Mouse (Mus musculus): ENCODE data around the gene Scarf2. TPM values are rescaled to one million over a fixed set of nuclear protein-coding genes. Genes with fewer than 3 reads are reported as not detected.

The Scarf2 gene
- polyA plus RNA-seq, 1 experiment from 2014 or later, result 7.3 TPM

GRCm38 (mm10) chr16:17764108-17764511, 33.0 kb upstream of the Scarf2 start:
- H3K9ac ChIP-seq (ENCODE audit: low read length), result 0 out of 2 replicates have a peak overlapping the region, but pooled peaks have one; percentile 18
- H3K27ac ChIP-seq (ENCODE audit: low read length), result peak overlapping the region; percentile 5; the same call in 1 of the 2 replicates
- H3K27me3 ChIP-seq (ENCODE audit: control insufficient read depth, insufficient read depth, low read length), result no peaks in the 10 kb centered on the region
- peak; percentile 76 for ATAC-seq (ENCODE audit: insufficient read depth, low FRiP score)
- H3K4me3 ChIP-seq (replicated peaks; ENCODE audit: low read length), result no peak overlapping the region
- WGBS, result 62% methylated on average over 4 of the region's 4 CpGs
- H3K4me2 ChIP-seq (ENCODE audit: low read depth, low read length), result 0 out of 2 replicates have a peak overlapping the region, but pooled peaks have one; percentile 11
- H3K9me3 ChIP-seq (replicated peaks; ENCODE audit: control insufficient read depth, low read length), result no peaks in the 10 kb centered on the region
- H3K36me3 ChIP-seq (ENCODE audit: control insufficient read depth, insufficient read depth, low read length), result no peaks in the 10 kb centered on the region; the same call in 1 of the 2 replicates
- peaks cover 13% of the 10 kb centered on the region; the same call in 1 of the 2 replicates for H3K4me1 ChIP-seq (ENCODE audit: control insufficient read depth, insufficient read depth, low read length)

- ATAC-seq (ENCODE audit: insufficient read depth, low FRiP score), result no peak
- no peaks in the 10 kb centered on the region for H3K4me1 ChIP-seq (ENCODE audit: control insufficient read depth, insufficient read depth, low read length)
- H3K9me3 ChIP-seq (replicated peaks; ENCODE audit: control insufficient read depth, low read length), result no peaks in the 10 kb centered on the region
- no peak overlapping the region for H3K9ac ChIP-seq (ENCODE audit: low read length)
- H3K36me3 ChIP-seq (ENCODE audit: control insufficient read depth, insufficient read depth, low read length), result peaks cover 9% of the 10 kb centered on the region
- H3K4me2 ChIP-seq (ENCODE audit: low read depth, low read length), result no peak overlapping the region
- no peak overlapping the region for H3K27ac ChIP-seq (ENCODE audit: low read length)
- H3K27me3 ChIP-seq (ENCODE audit: control insufficient read depth, insufficient read depth, low read length), result no peaks in the 10 kb centered on the region
- WGBS, result 78% methylated on average over 7 of the region's 7 CpGs
- H3K4me3 ChIP-seq (replicated peaks; ENCODE audit: low read length), result no peak overlapping the region
These were observed 28.2 kb upstream of the Scarf2 start for GRCm38 (mm10) chr16:17768834-17769233.

- H3K9ac ChIP-seq (ENCODE audit: low read length), result no peak overlapping the region
- 68% methylated on average over 4 of the region's 4 CpGs for WGBS
- ATAC-seq (ENCODE audit: insufficient read depth, low FRiP score), result no peak
- H3K4me1 ChIP-seq (ENCODE audit: control insufficient read depth, insufficient read depth, low read length), result no peaks in the 10 kb centered on the region
- H3K4me2 ChIP-seq (ENCODE audit: low read depth, low read length), result no peak overlapping the region
- H3K36me3 ChIP-seq (ENCODE audit: control insufficient read depth, insufficient read depth, low read length), result peaks cover 10% of the 10 kb centered on the region
- no peak overlapping the region for H3K4me3 ChIP-seq (replicated peaks; ENCODE audit: low read length)
- no peaks in the 10 kb centered on the region for H3K9me3 ChIP-seq (replicated peaks; ENCODE audit: control insufficient read depth, low read length)
- no peaks in the 10 kb centered on the region for H3K27me3 ChIP-seq (ENCODE audit: control insufficient read depth, insufficient read depth, low read length)
- H3K27ac ChIP-seq (ENCODE audit: low read length), result no peak overlapping the region
These were observed 25.8 kb upstream of the Scarf2 start for GRCm38 (mm10) chr16:17771117-17771865.

GRCm38 (mm10) chr16:17776828-17777227, 20.3 kb upstream of the Scarf2 start:
- no peak for ATAC-seq (ENCODE audit: insufficient read depth, low FRiP score)
- H3K9me3 ChIP-seq (replicated peaks; ENCODE audit: control insufficient read depth, low read length), result no peaks in the 10 kb centered on the region
- 71% methylated on average over 11 of the region's 11 CpGs for WGBS
- no peak overlapping the region for H3K4me3 ChIP-seq (replicated peaks; ENCODE audit: low read length)
- peaks cover 14% of the 10 kb centered on the region for H3K36me3 ChIP-seq (ENCODE audit: control insufficient read depth, insufficient read depth, low read length)
- no peak overlapping the region for H3K27ac ChIP-seq (ENCODE audit: low read length)
- H3K9ac ChIP-seq (ENCODE audit: low read length), result no peak overlapping the region
- no peaks in the 10 kb centered on the region for H3K27me3 ChIP-seq (ENCODE audit: control insufficient read depth, insufficient read depth, low read length)
- no peak overlapping the region for H3K4me2 ChIP-seq (ENCODE audit: low read depth, low read length)
- no peaks in the 10 kb centered on the region for H3K4me1 ChIP-seq (ENCODE audit: control insufficient read depth, insufficient read depth, low read length)

GRCm38 (mm10) chr16:17778223-17778622, 18.9 kb upstream of the Scarf2 start:
- peaks cover 10% of the 10 kb centered on the region for H3K36me3 ChIP-seq (ENCODE audit: control insufficient read depth, insufficient read depth, low read length)
- no peaks in the 10 kb centered on the region for H3K4me1 ChIP-seq (ENCODE audit: control insufficient read depth, insufficient read depth, low read length)
- no peaks in the 10 kb centered on the region for H3K9me3 ChIP-seq (replicated peaks; ENCODE audit: control insufficient read depth, low read length)
- H3K4me2 ChIP-seq (ENCODE audit: low read depth, low read length), result no peak overlapping the region
- 76% methylated on average over 4 of the region's 4 CpGs for WGBS
- no peak overlapping the region for H3K27ac ChIP-seq (ENCODE audit: low read length)
- no peaks in the 10 kb centered on the region for H3K27me3 ChIP-seq (ENCODE audit: control insufficient read depth, insufficient read depth, low read length)
- no peak for ATAC-seq (ENCODE audit: insufficient read depth, low FRiP score)
- H3K9ac ChIP-seq (ENCODE audit: low read length), result no peak overlapping the region
- H3K4me3 ChIP-seq (replicated peaks; ENCODE audit: low read length), result no peak overlapping the region

- Histone ChIP-seq H3K9ac (ENCODE audit: low read length) (no peak overlapping the region), H3K4me2 (ENCODE audit: low read depth, low read length) (no peak overlapping the region), H3K4me3 (replicated peaks; ENCODE audit: low read length) (no peak overlapping the region), H3K4me1 (ENCODE audit: control insufficient read depth, insufficient read depth, low read length) (no peaks in the 10 kb centered on the region), H3K27me3 (ENCODE audit: control insufficient read depth, insufficient read depth, low read length) (no peaks in the 10 kb centered on the region), H3K9me3 (replicated peaks; ENCODE audit: control insufficient read depth, low read length) (no peaks in the 10 kb centered on the region), H3K36me3 (ENCODE audit: control insufficient read depth, insufficient read depth, low read length) (peaks cover 15% of the 10 kb centered on the region), H3K27ac (ENCODE audit: low read length) (no peak overlapping the region)
- 78% methylated on average over 1 of the region's 1 CpGs for WGBS
- ATAC-seq (ENCODE audit: insufficient read depth, low FRiP score), result no peak
These were observed 17.4 kb upstream of the Scarf2 start for GRCm38 (mm10) chr16:17779692-17780091.

GRCm38 (mm10) chr16:17785337-17785736, 11.7 kb upstream of the Scarf2 start:
- Histone ChIP-seq H3K4me2 (ENCODE audit: low read depth, low read length) (no peak overlapping the region), H3K27ac (ENCODE audit: low read length) (no peak overlapping the region), H3K9ac (ENCODE audit: low read length) (no peak overlapping the region), H3K4me1 (ENCODE audit: control insufficient read depth, insufficient read depth, low read length) (no peaks in the 10 kb centered on the region), H3K4me3 (replicated peaks; ENCODE audit: low read length) (no peak overlapping the region), H3K27me3 (ENCODE audit: control insufficient read depth, insufficient read depth, low read length) (no peaks in the 10 kb centered on the region), H3K36me3 (ENCODE audit: control insufficient read depth, insufficient read depth, low read length) (peaks cover 11% of the 10 kb centered on the region), H3K9me3 (replicated peaks; ENCODE audit: control insufficient read depth, low read length) (no peaks in the 10 kb centered on the region)
- ATAC-seq (ENCODE audit: insufficient read depth, low FRiP score), result no peak
- 56% methylated on average over 3 of the region's 3 CpGs for WGBS

GRCm38 (mm10) chr16:17792728-17793127, 4.4 kb upstream of the Scarf2 start:
- Histone ChIP-seq H3K4me1 (ENCODE audit: control insufficient read depth, insufficient read depth, low read length) (0 out of 2 replicates have a peak, but pooled peaks cover 4% of the 10 kb centered on the region), H3K9ac (ENCODE audit: low read length) (no peak overlapping the region), H3K4me2 (ENCODE audit: low read depth, low read length) (no peak overlapping the region), H3K36me3 (ENCODE audit: control insufficient read depth, insufficient read depth, low read length) (peaks cover 5% of the 10 kb centered on the region; the same call in 1 of the 2 replicates), H3K9me3 (replicated peaks; ENCODE audit: control insufficient read depth, low read length) (no peaks in the 10 kb centered on the region), H3K27me3 (ENCODE audit: control insufficient read depth, insufficient read depth, low read length) (0 out of 2 replicates have a peak, but pooled peaks cover under 1% of the 10 kb centered on the region), H3K4me3 (replicated peaks; ENCODE audit: low read length) (no peak overlapping the region), H3K27ac (ENCODE audit: low read length) (no peak overlapping the region)
- no peak for ATAC-seq (ENCODE audit: insufficient read depth, low FRiP score)
- 76% methylated on average over 3 of the region's 3 CpGs for WGBS

- H3K9me3 ChIP-seq (replicated peaks; ENCODE audit: control insufficient read depth, low read length), result no peaks in the 10 kb centered on the region
- 0 out of 2 replicates have a peak, but pooled peaks cover 4% of the 10 kb centered on the region for H3K4me1 ChIP-seq (ENCODE audit: control insufficient read depth, insufficient read depth, low read length)
- H3K9ac ChIP-seq (ENCODE audit: low read length), result no peak overlapping the region
- H3K4me2 ChIP-seq (ENCODE audit: low read depth, low read length), result no peak overlapping the region
- H3K36me3 ChIP-seq (ENCODE audit: control insufficient read depth, insufficient read depth, low read length), result peaks cover 4% of the 10 kb centered on the region; the same call in 1 of the 2 replicates
- 0 out of 2 replicates have a peak, but pooled peaks cover 2% of the 10 kb centered on the region for H3K27me3 ChIP-seq (ENCODE audit: control insufficient read depth, insufficient read depth, low read length)
- WGBS, result 96% methylated on average over 4 of the region's 4 CpGs
- H3K27ac ChIP-seq (ENCODE audit: low read length), result no peak overlapping the region
- no peak for ATAC-seq (ENCODE audit: insufficient read depth, low FRiP score)
- H3K4me3 ChIP-seq (replicated peaks; ENCODE audit: low read length), result no peak overlapping the region
These were observed 3.0 kb upstream of the Scarf2 start for GRCm38 (mm10) chr16:17794047-17794446.

Data from stomach, embryonic 16.5 days (tissue).